Mouse (Mus musculus): ENCODE measurements at regions not wholly inside any gene's neighbourhood (a gene's known extent, or its start where the extent isn't known, plus 50 kb on each side); places are given as distances from the start of the nearest gene placed in this dataset.
A peak's percentile ranks its signal among the peaks of the same experiment; 100 is the strongest.

DNA sequence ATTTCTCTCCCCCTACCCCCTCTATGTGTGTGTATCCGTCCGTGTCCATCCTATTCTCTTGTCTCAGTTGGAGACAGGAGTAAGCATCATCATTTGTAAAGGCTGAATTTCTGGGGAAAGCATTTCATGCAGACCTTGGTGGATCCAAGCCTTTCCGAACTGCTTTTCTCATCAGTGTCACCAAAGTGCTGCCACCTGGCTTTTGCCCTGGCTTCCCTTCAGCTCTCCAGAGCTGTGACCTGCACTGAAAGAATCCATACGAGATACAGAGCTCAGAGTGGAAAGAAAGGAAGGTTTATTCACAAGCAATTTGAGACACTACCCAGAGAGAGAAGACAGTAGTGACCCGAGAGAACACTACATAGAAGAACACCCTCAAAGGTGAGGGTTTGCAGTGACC lies 248.1 kb downstream of the Cxcl12 start:
- Histone ChIP-seq H3K36me3 (ENCODE audit: insufficient read depth, low read length) (no peaks in the 10 kb centered on the region), H3K4me3 (ENCODE audit: low read depth, low read length) (no peak overlapping the region), H3K4me1 (ENCODE audit: insufficient read depth, low read depth, low read length) (no peaks in the 10 kb centered on the region), H3K9ac (replicated peaks; ENCODE audit: low read depth) (no peak overlapping the region), H3K9me3 (ENCODE audit: low read length) (no peaks in the 10 kb centered on the region), H3K27ac (ENCODE audit: low read length) (no peak overlapping the region), H3K4me2 (replicated peaks; ENCODE audit: low read depth, low read length) (no peak overlapping the region), H3K27me3 (replicated peaks; ENCODE audit: insufficient read depth, low read length) (no peaks in the 10 kb centered on the region)
- no peak for ATAC-seq
- WGBS, result 67% methylated on average over 5 of the region's 5 CpGs
- no peak for DNase-seq (ENCODE audit: low spot score)
- TF ChIP-seq EP300 (IDR thresholded peaks at IDR 0.05), result no peak
- TF ChIP-seq CTCF (IDR thresholded peaks at IDR 0.05), result no peak

DNA sequence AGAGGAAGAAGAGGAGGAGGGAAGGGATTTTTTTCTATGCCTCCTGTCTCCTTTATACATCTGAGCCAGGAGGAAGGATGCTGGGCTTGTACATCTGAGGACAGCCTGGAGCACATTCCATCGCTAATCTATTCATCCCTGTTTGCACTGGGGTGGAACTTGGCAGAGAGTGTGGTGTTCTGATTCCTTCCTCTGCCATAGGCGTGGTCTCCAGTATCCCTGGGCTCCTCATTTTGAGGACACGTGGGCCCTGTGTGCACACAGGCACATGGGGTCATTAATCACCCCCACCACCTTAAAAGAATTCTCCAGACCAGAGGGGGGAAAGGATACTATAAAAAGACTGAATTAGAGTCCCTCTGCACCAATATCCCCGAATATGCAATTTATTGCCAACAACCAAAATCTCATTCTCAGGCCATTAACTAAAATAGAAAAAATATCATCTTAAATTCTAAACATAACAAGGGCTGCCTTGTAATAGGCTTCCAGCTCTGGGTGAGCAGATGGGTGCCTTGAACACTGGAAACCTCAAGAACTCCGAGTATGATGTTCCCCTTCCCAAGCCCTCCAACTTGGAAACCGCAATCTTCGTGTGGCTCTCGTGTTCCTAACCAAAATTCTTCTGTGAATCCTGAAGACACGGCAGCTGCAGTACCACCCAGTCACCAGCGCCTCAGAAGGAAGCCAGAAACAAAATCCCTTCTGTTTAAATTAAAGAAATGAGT lies 254.7 kb downstream of the Cxcl12 start:
- Histone ChIP-seq H3K27me3 (replicated peaks; ENCODE audit: insufficient read depth, low read length) (no peaks in the 10 kb centered on the region), H3K4me3 (ENCODE audit: low read depth, low read length) (no peak overlapping the region), H3K36me3 (ENCODE audit: insufficient read depth, low read length) (no peaks in the 10 kb centered on the region), H3K4me1 (ENCODE audit: insufficient read depth, low read depth, low read length) (no peaks in the 10 kb centered on the region), H3K27ac (ENCODE audit: low read length) (no peak overlapping the region), H3K9ac (replicated peaks; ENCODE audit: low read depth) (no peak overlapping the region), H3K4me2 (replicated peaks; ENCODE audit: low read depth, low read length) (no peak overlapping the region), H3K9me3 (ENCODE audit: low read length) (no peaks in the 10 kb centered on the region)
- no peak for TF ChIP-seq EP300 (IDR thresholded peaks at IDR 0.05)
- no peak for TF ChIP-seq CTCF (IDR thresholded peaks at IDR 0.05)
- ATAC-seq (no peak), DNase-seq (ENCODE audit: low spot score) (no peak)
- WGBS, result 62% methylated on average over 10 of the region's 10 CpGs

- DNase-seq (ENCODE audit: low spot score) (no peak), ATAC-seq (no peak)
- no peak overlapping the region for H3K4me2 ChIP-seq (replicated peaks; ENCODE audit: low read depth, low read length)
- no peaks in the 10 kb centered on the region for H3K4me1 ChIP-seq (ENCODE audit: insufficient read depth, low read depth, low read length)
- H3K9ac ChIP-seq (replicated peaks; ENCODE audit: low read depth), result no peak overlapping the region
- TF ChIP-seq CTCF (IDR thresholded peaks at IDR 0.05), result no peak
- no peaks in the 10 kb centered on the region for H3K36me3 ChIP-seq (ENCODE audit: insufficient read depth, low read length)
- no peaks in the 10 kb centered on the region for H3K9me3 ChIP-seq (ENCODE audit: low read length)
- H3K27ac ChIP-seq (ENCODE audit: low read length), result no peak overlapping the region
- H3K4me3 ChIP-seq (ENCODE audit: low read depth, low read length), result no peak overlapping the region
- H3K27me3 ChIP-seq (replicated peaks; ENCODE audit: insufficient read depth, low read length), result no peaks in the 10 kb centered on the region
- WGBS, result 92% methylated on average over 5 of the region's 5 CpGs
These were observed 258.0 kb downstream of the Cxcl12 start for GRCm38 (mm10) chr6:117426363-117426762.

DNA sequence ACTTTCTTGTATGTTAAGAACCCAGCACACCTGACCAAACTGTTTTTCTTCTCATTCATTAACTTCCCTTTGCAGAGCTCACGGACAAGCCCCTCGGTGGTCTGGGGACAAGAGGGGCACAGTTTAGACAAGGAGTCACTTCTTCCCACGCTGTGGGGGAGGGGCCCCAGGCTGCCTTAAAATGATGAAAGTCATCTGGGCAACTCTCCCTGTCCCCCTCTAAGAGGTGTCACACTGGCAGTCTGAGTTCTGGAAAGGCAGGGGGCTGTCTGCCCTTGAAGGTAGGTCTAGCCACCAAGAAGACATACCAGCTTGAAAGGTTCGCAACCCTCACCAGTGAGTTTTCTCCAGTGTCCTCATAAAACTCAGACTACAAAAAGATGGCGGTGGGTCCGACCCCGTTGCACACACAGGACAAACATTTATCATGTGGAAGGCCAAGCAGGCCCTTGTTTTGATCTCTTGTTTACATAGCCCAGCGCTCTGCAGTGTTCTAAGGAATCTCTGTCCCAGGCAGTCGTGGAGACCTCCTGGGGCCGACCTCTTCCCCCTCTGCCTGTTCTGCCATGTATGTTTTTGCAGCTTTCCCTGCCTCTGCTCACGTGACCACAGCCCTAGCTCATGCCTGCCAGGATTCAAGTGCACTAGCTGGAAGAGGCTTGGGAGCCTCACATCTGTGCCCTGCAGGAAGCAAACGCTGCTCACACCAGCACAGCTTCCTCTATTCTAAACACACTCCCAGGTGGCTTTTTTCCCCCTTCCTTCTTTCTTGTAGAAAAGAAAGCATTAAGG lies 259.2 kb downstream of the Cxcl12 start:
- ATAC-seq (peak; percentile 55), DNase-seq (ENCODE audit: low spot score) (peak; percentile 43)
- Histone ChIP-seq H3K36me3 (ENCODE audit: insufficient read depth, low read length) (no peaks in the 10 kb centered on the region), H3K4me1 (ENCODE audit: insufficient read depth, low read depth, low read length) (no peaks in the 10 kb centered on the region), H3K9me3 (ENCODE audit: low read length) (no peaks in the 10 kb centered on the region), H3K27me3 (replicated peaks; ENCODE audit: insufficient read depth, low read length) (no peaks in the 10 kb centered on the region), H3K9ac (replicated peaks; ENCODE audit: low read depth) (no peak overlapping the region), H3K27ac (ENCODE audit: low read length) (no peak overlapping the region), H3K4me2 (replicated peaks; ENCODE audit: low read depth, low read length) (no peak overlapping the region; the same call in 1 of the 2 replicates), H3K4me3 (ENCODE audit: low read depth, low read length) (no peak overlapping the region)
- WGBS, result 14% methylated on average over 12 of the region's 12 CpGs
- TF ChIP-seq CTCF (IDR thresholded peaks at IDR 0.05) (no peak), EP300 (IDR thresholded peaks at IDR 0.05) (no peak)

- no peak overlapping the region for H3K4me2 ChIP-seq (replicated peaks; ENCODE audit: low read depth, low read length)
- WGBS, result 82% methylated on average over 11 of the region's 11 CpGs
- no peak for ATAC-seq
- H3K4me3 ChIP-seq (ENCODE audit: low read depth, low read length), result no peak overlapping the region
- no peak overlapping the region for H3K9ac ChIP-seq (replicated peaks; ENCODE audit: low read depth)
- H3K36me3 ChIP-seq (ENCODE audit: insufficient read depth, low read length), result no peaks in the 10 kb centered on the region
- no peaks in the 10 kb centered on the region for H3K27me3 ChIP-seq (replicated peaks; ENCODE audit: insufficient read depth, low read length)
- DNase-seq (ENCODE audit: low spot score), result no peak
- no peaks in the 10 kb centered on the region for H3K4me1 ChIP-seq (ENCODE audit: insufficient read depth, low read depth, low read length)
- H3K9me3 ChIP-seq (ENCODE audit: low read length), result no peaks in the 10 kb centered on the region
- H3K27ac ChIP-seq (ENCODE audit: low read length), result no peak overlapping the region
- no peak for TF ChIP-seq CTCF (IDR thresholded peaks at IDR 0.05)
- no peak for TF ChIP-seq EP300 (IDR thresholded peaks at IDR 0.05)
These were observed 260.1 kb downstream of the Cxcl12 start for GRCm38 (mm10) chr6:117428441-117428840.

GRCm38 (mm10) chr6:117430876-117431781 lies 262.8 kb downstream of the Cxcl12 start:
- Histone ChIP-seq H3K36me3 (ENCODE audit: insufficient read depth, low read length) (no peaks in the 10 kb centered on the region), H3K9me3 (ENCODE audit: low read length) (no peaks in the 10 kb centered on the region), H3K4me2 (replicated peaks; ENCODE audit: low read depth, low read length) (no peak overlapping the region), H3K27me3 (replicated peaks; ENCODE audit: insufficient read depth, low read length) (no peaks in the 10 kb centered on the region), H3K27ac (ENCODE audit: low read length) (no peak overlapping the region), H3K9ac (replicated peaks; ENCODE audit: low read depth) (no peak overlapping the region), H3K4me3 (ENCODE audit: low read depth, low read length) (no peak overlapping the region), H3K4me1 (ENCODE audit: insufficient read depth, low read depth, low read length) (no peaks in the 10 kb centered on the region; the same call in 1 of the 2 replicates)
- ATAC-seq (peak; percentile 40; the same call in 1 of the 2 replicates), DNase-seq (ENCODE audit: low spot score) (peak; percentile 54)
- 66% methylated on average over 15 of the region's 15 CpGs for WGBS
- no peak for TF ChIP-seq EP300 (IDR thresholded peaks at IDR 0.05)
- peak; percentile 57 for TF ChIP-seq CTCF (IDR thresholded peaks at IDR 0.05)

Data from lung, postnatal 0 days (tissue).